Mouse (Mus musculus) lung, adult 2 months (tissue): ENCODE measurements around the gene Zdhhc14.

Source experiments
- CTCF ChIP-seq: fragments of 200-500 bp; IDR thresholded peaks from 2 replicates; pipeline ENCODE4 v1.5.1; 2011; ENCODE audit warnings: mild to moderate bottlenecking, low read length, control low read depth; ENCODE audit not compliant: insufficient read depth
- POLR2A ChIP-seq: fragments of 200-500 bp; IDR thresholded peaks from 2 replicates; pipeline ENCODE4 v1.6.1; 2011; ENCODE audit warnings: low read depth, mild to moderate bottlenecking, control low read depth, low read length, borderline replicate concordance; ENCODE audit errors: extremely low read depth

DNA sequence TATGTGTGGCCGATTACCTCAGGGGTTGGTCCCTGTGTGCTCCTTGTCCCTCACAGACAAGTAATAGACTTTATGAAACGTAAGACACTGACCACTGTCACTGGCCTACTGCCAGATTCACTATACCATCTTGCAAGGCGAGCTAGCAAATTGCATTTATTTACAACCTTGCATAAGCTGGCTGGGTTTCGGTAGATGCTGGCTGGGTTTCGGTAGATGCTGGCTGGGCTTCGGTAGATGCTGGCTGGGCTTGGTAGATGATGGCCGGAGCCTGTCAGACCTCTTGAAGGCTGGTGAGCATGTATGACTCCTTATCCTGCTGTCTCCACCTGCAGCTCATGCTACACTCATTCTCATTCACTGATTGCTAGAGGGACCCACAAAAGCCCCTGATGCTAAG, 200.9 kb downstream of the Zdhhc14 start:
- TF ChIP-seq CTCF: no peak
- no peak for TF ChIP-seq POLR2A
